Mouse (Mus musculus): ENCODE results near the gene Ezh2. TPM values are rescaled to one million over a fixed set of nuclear protein-coding genes. Genes with fewer than 3 reads are reported as not detected.

The Ezh2 gene
- polyA plus RNA-seq, 1 experiment from 2014 or later, result 54.5 TPM

DNA sequence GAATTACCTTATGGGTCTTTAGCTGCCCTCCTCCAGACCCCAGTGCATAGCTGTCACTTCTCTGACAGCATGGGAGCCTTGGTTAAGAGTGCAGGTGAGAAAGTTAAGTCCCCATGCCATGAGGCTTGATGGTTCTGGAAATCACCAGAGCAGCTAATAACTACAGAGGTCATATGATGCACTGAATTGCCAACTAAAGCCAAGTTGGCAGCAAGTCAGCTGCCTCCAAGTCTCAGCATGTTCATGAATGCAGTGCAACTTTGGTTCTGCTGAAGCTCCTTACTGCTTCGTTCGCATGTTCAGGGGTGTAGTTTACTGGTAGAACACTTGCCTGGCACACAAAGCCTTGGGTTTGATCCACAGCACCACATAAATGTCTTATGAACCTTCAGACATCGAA is 72.7 kb downstream of the Ezh2 start:
- ATAC-seq, result no peak
- 97% methylated on average over 3 of the region's 3 CpGs for WGBS
- H3K4me3 ChIP-seq (ENCODE audit: low read depth, low read length), result no peak overlapping the region
- H3K27me3 ChIP-seq (ENCODE audit: control insufficient read depth, insufficient read depth, low read depth, low read length), result no peaks in the 10 kb centered on the region
- no peaks in the 10 kb centered on the region for H3K9me3 ChIP-seq (replicated peaks; ENCODE audit: control insufficient read depth, low read length, poor library complexity, severe bottlenecking)
- no peaks in the 10 kb centered on the region for H3K4me1 ChIP-seq (ENCODE audit: control insufficient read depth, insufficient read depth, low read length)
- H3K9ac ChIP-seq (ENCODE audit: low read depth, low read length), result no peak overlapping the region
- H3K27ac ChIP-seq (ENCODE audit: low read length), result no peak overlapping the region
- H3K4me2 ChIP-seq (ENCODE audit: low read length), result no peak overlapping the region
- peaks cover 30% of the 10 kb centered on the region for H3K36me3 ChIP-seq (ENCODE audit: control insufficient read depth, insufficient read depth, low read length)

DNA sequence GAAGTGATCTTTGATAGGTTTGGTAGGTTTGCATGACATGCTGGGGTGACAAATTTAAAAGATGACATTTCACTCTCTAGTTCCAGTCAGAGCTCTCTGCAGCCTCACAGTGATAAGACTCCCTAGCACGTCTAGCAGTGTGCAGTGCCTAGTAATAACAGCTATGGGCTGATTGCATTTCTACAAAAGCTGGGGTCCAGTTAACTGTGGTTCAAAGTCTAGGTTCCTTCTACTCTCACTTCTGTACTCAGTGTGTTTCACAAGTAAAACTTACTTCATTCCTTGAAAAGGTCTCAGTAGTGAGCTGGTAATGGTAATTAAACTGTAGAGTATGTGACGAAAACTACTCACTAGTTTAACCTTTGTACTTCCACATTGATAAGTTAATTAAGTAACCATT is 75.1 kb downstream of the Ezh2 start:
- ATAC-seq, result no peak
- 91% methylated on average over 2 of the region's 2 CpGs for WGBS
- no peaks in the 10 kb centered on the region for H3K27me3 ChIP-seq (ENCODE audit: control insufficient read depth, insufficient read depth, low read depth, low read length)
- no peak overlapping the region for H3K27ac ChIP-seq (ENCODE audit: low read length)
- H3K36me3 ChIP-seq (ENCODE audit: control insufficient read depth, insufficient read depth, low read length), result peaks cover 37% of the 10 kb centered on the region
- H3K9me3 ChIP-seq (replicated peaks; ENCODE audit: control insufficient read depth, low read length, poor library complexity, severe bottlenecking), result no peaks in the 10 kb centered on the region
- no peak overlapping the region for H3K9ac ChIP-seq (ENCODE audit: low read depth, low read length)
- no peaks in the 10 kb centered on the region for H3K4me1 ChIP-seq (ENCODE audit: control insufficient read depth, insufficient read depth, low read length)
- no peak overlapping the region for H3K4me3 ChIP-seq (ENCODE audit: low read depth, low read length)
- no peak overlapping the region for H3K4me2 ChIP-seq (ENCODE audit: low read length)

DNA sequence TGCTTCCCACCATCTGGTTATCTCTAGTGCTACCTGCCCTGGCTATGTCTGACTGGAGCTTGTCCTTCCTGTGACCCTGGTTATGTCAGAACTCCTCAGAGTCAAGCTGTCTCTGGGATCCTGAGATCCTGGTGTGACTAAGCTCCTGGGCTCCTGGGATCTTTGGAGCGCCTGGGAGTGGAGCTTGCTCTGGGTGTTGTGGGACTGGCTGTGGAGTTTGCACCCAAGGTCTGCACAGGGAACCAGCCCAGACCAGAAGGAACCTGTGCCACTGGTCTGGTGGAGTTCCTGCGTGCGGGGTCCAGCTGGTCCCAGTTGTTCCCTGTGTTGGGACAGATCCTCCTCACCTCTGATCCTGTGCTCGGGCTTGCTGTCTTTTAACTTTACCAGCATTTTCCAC is 100.6 kb downstream of the Ezh2 start:
- H3K4me2 ChIP-seq (ENCODE audit: low read length), result no peak overlapping the region
- no peaks in the 10 kb centered on the region for H3K9me3 ChIP-seq (replicated peaks; ENCODE audit: control insufficient read depth, low read length, poor library complexity, severe bottlenecking)
- H3K27me3 ChIP-seq (ENCODE audit: control insufficient read depth, insufficient read depth, low read depth, low read length), result no peaks in the 10 kb centered on the region
- WGBS, result 95% methylated on average over 4 of the region's 4 CpGs
- no peaks in the 10 kb centered on the region for H3K36me3 ChIP-seq (ENCODE audit: control insufficient read depth, insufficient read depth, low read length)
- no peak overlapping the region for H3K27ac ChIP-seq (ENCODE audit: low read length)
- no peaks in the 10 kb centered on the region for H3K4me1 ChIP-seq (ENCODE audit: control insufficient read depth, insufficient read depth, low read length)
- H3K4me3 ChIP-seq (ENCODE audit: low read depth, low read length), result no peak overlapping the region
- no peak overlapping the region for H3K9ac ChIP-seq (ENCODE audit: low read depth, low read length)
- ATAC-seq, result no peak

DNA sequence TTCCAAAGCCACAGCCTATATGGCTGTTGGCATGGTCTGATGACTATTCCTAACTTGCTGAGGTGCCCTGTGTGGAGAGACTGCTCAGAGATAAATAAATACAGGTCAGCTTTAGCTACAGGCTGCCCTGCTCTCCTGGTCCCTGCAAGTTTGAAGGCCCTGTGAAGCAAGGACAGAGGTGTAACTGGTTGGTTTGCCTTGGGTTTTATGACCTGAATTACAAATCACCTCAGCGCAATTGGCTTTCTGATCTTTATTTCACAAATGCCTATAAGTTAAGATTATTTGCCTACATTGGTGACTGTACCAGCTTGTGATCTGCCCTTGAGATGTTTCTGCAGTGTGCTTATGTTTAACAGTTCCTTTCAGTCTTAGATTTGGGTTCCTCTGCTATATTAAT is 113.1 kb downstream of the Ezh2 start:
- 95% methylated on average over 1 of the region's 1 CpGs for WGBS
- ATAC-seq, result no peak
- H3K27ac ChIP-seq (ENCODE audit: low read length), result no peak overlapping the region
- no peaks in the 10 kb centered on the region for H3K27me3 ChIP-seq (ENCODE audit: control insufficient read depth, insufficient read depth, low read depth, low read length)
- H3K4me1 ChIP-seq (ENCODE audit: control insufficient read depth, insufficient read depth, low read length), result no peaks in the 10 kb centered on the region
- H3K9ac ChIP-seq (ENCODE audit: low read depth, low read length), result no peak overlapping the region
- no peak overlapping the region for H3K4me3 ChIP-seq (ENCODE audit: low read depth, low read length)
- no peaks in the 10 kb centered on the region for H3K36me3 ChIP-seq (ENCODE audit: control insufficient read depth, insufficient read depth, low read length)
- no peak overlapping the region for H3K4me2 ChIP-seq (ENCODE audit: low read length)
- H3K9me3 ChIP-seq (replicated peaks; ENCODE audit: control insufficient read depth, low read length, poor library complexity, severe bottlenecking), result no peaks in the 10 kb centered on the region

Other genes with a start within 250 kb of the Ezh2 start
- 129 and 130 TPM in 2 replicates for gene Cul1, start 141.9 kb downstream of the Ezh2 start, polyA plus RNA-seq (2015; fragmentation: Nextera tagmentation; extraction: Ambion mirVana)
- gene Pdia4, start 218.1 kb upstream of the Ezh2 start, polyA plus RNA-seq (2015; fragmentation: Nextera tagmentation; extraction: Ambion mirVana), result 147 and 150 TPM in 2 replicates
- 19.5 and 20.9 TPM in 2 replicates for gene Zfp786, start 235.5 kb upstream of the Ezh2 start, polyA plus RNA-seq (2015; fragmentation: Nextera tagmentation; extraction: Ambion mirVana)
- gene Zfp398, start 240.3 kb upstream of the Ezh2 start, polyA plus RNA-seq (2015; fragmentation: Nextera tagmentation; extraction: Ambion mirVana), result 18.9 and 19.6 TPM in 2 replicates

All from midbrain, embryonic 16.5 days (tissue).